Mouse (Mus musculus): Measurements from ENCODE around the gene Las1l.
A peak's percentile ranks its signal among the peaks of the same experiment; 100 is the strongest.
"Not testable (repeated sequence)": the region's sequence is repeated elsewhere in the genome, so short reads cannot be mapped to it uniquely, and the experiment has no call there.

Las1l gene

GRCm38 (mm10) chrX:95956497-95957293 lies at the start of gene Las1l:
Gene Las1l (minus strand): TSS chrX:95956962.
- peak; percentile 96 for DNase-seq (ENCODE audit: low read depth, low spot score)

GRCm38 (mm10) chrX:96006395-96006794 lies 49.6 kb upstream of the Las1l start:
- DNase-seq (ENCODE audit: low read depth, low spot score): no peak

- peak; percentile 57 for DNase-seq (ENCODE audit: low read depth, low spot score)
Observed at GRCm38 (mm10) chrX:95999601-96000000, 42.8 kb upstream of the Las1l start.

- DNase-seq (ENCODE audit: low read depth, low spot score): no peak
Observed at GRCm38 (mm10) chrX:95993206-95993605, 36.4 kb upstream of the Las1l start.

- peak; percentile 17 for DNase-seq (ENCODE audit: low read depth, low spot score)
Observed at GRCm38 (mm10) chrX:95969936-95970335, 13.2 kb upstream of the Las1l start.

GRCm38 (mm10) chrX:95969116-95969515 lies 12.4 kb upstream of the Las1l start:
- DNase-seq (ENCODE audit: low read depth, low spot score): no peak

GRCm38 (mm10) chrX:95968594-95968965 lies 11.8 kb upstream of the Las1l start:
- DNase-seq (ENCODE audit: low read depth, low spot score): peak; percentile 92

- peak; percentile 90 for DNase-seq (ENCODE audit: low read depth, low spot score)
Observed at GRCm38 (mm10) chrX:95967847-95968593, 11.3 kb upstream of the Las1l start.

GRCm38 (mm10) chrX:95965036-95965435 lies 8.3 kb upstream of the Las1l start:
- DNase-seq (ENCODE audit: low read depth, low spot score): no peak

GRCm38 (mm10) chrX:95963366-95963765 lies 6.6 kb upstream of the Las1l start:
- no peak for DNase-seq (ENCODE audit: low read depth, low spot score)

GRCm38 (mm10) chrX:95957461-95957860 lies 699 bp upstream of the Las1l start:
- DNase-seq (ENCODE audit: low read depth, low spot score): not testable (repeated sequence)

GRCm38 (mm10) chrX:95950776-95951175 lies 6.0 kb downstream of the Las1l start:
- DNase-seq (ENCODE audit: low read depth, low spot score): peak; percentile 44

GRCm38 (mm10) chrX:95948135-95948534 lies 8.6 kb downstream of the Las1l start:
- DNase-seq (ENCODE audit: low read depth, low spot score): no peak

GRCm38 (mm10) chrX:95945496-95945895 lies 11.3 kb downstream of the Las1l start:
- no peak for DNase-seq (ENCODE audit: low read depth, low spot score)

GRCm38 (mm10) chrX:95935481-95935880 lies 21.3 kb downstream of the Las1l start:
- DNase-seq (ENCODE audit: low read depth, low spot score): no peak

- DNase-seq (ENCODE audit: low read depth, low spot score): no peak
Observed at GRCm38 (mm10) chrX:95902716-95903115, 54.0 kb downstream of the Las1l start.

All from ES-CJ7 (cell line).